Mouse (Mus musculus) left cerebral cortex, adult 2 months (tissue): ENCODE results near the gene Gm17783. TPM values are rescaled to one million over a fixed set of nuclear protein-coding genes. Genes with fewer than 3 reads are reported as not detected.
"Not testable (repeated sequence)": the region's sequence is repeated elsewhere in the genome, so short reads cannot be mapped to it uniquely, and the experiment has no call there.

Source experiments
- DNase-seq, 2 experiments: peaks; one replicate each; pipeline ENCODE4 v3.0.0; 2021 to 2022; ENCODE audit warnings: low spot score in 2 of 2, mixed read lengths in 1 of 2; ENCODE audit errors: extremely low spot score in 1 of 2
- H3K27ac ChIP-seq: fragments of 200-600 bp; 2 replicates; pipeline ENCODE4 v1.8.1; 2022
- H3K4me3 ChIP-seq: fragments of 200-600 bp; 2 replicates; pipeline ENCODE4 v1.8.1; 2022
- CTCF ChIP-seq: fragments of 200-600 bp; IDR thresholded peaks from 2 replicates; pipeline ENCODE4 v1.8.1; 2022; ENCODE audit warnings: antibody characterized with exemption, mild to moderate bottlenecking, moderate library complexity
- intact Hi-C: fragments of 180-260 bp; cut with DNase I; formaldehyde crosslinking; loops from one replicate; pipeline ENCODE4 v1.15.1; 2025
- long read RNA-seq, 2 experiments: library from polyadenylated mRNA; stranded (forward); transcript quantifications; one replicate each; pipeline ENCODE4 v2.0.0; 2021; ENCODE audit warnings: borderline mapping rate in 2 of 2
- total RNA-seq, 2 experiments: library from RNA; stranded (reverse); gene quantifications; 2 replicates each; pipeline ENCODE4 v1.2.3; 2021

Gm17783 gene
- not detected for total RNA-seq
- long read RNA-seq, experiment 1: 0 reads
- long read RNA-seq, experiment 2: 0 reads

GRCm38 (mm10) chr16:45531950-45532349 is at the start of gene Gm17783:
Gm17783 (minus strand) TSS chr16:45532050.
- intact Hi-C loops: no loop called here
- no peak within 1 kb of the TSS for H3K27ac ChIP-seq
- TF ChIP-seq CTCF: no peak
- H3K4me3 ChIP-seq: no peak within 1 kb of the TSS
- DNase-seq: no peak

GRCm38 (mm10) chr16:45579883-45580282 is 48.0 kb upstream of the Gm17783 start:
- TF ChIP-seq CTCF: no peak; the same call in 1 of the 2 replicates
- Histone ChIP-seq H3K4me3 (no peak overlapping the region), H3K27ac (no peak overlapping the region)
- intact Hi-C loops: no loop called here
- no peak for DNase-seq

GRCm38 (mm10) chr16:45572307-45572706 is 40.5 kb upstream of the Gm17783 start:
- TF ChIP-seq CTCF: no peak
- DNase-seq: no peak
- Histone ChIP-seq H3K27ac (no peak overlapping the region), H3K4me3 (no peak overlapping the region)
- intact Hi-C loops: no loop called here

GRCm38 (mm10) chr16:45561747-45562146 is 29.9 kb upstream of the Gm17783 start:
- intact Hi-C loops: no loop called here
- no peak for TF ChIP-seq CTCF
- Histone ChIP-seq H3K4me3 (no peak overlapping the region), H3K27ac (no peak overlapping the region)
- DNase-seq: no peak

GRCm38 (mm10) chr16:45551579-45551978 is 19.7 kb upstream of the Gm17783 start:
- DNase-seq: no peak

GRCm38 (mm10) chr16:45547982-45548381 is 16.1 kb upstream of the Gm17783 start:
- no peak overlapping the region for H3K4me3 ChIP-seq
- no peak for TF ChIP-seq CTCF
- H3K27ac ChIP-seq: no peak overlapping the region
- no peak for DNase-seq
- intact Hi-C loops: no loop called here

More at GRCm38 (mm10) chr16:45551579-45551978, 19.7 kb upstream of the Gm17783 start:
- H3K4me3 ChIP-seq: no peak overlapping the region
- no peak for TF ChIP-seq CTCF
- no peak overlapping the region for H3K27ac ChIP-seq
- intact Hi-C loops: no loop called here

- H3K4me3 ChIP-seq: no peak overlapping the region
- H3K27ac ChIP-seq: no peak overlapping the region
- no peak for TF ChIP-seq CTCF
- intact Hi-C loops: no loop called here
- DNase-seq: no peak
Observed at GRCm38 (mm10) chr16:45544341-45544740, 12.5 kb upstream of the Gm17783 start.

- DNase-seq: no peak
- no peak overlapping the region for H3K4me3 ChIP-seq
- intact Hi-C loops: no loop called here
- TF ChIP-seq CTCF: no peak
- no peak overlapping the region for H3K27ac ChIP-seq
Observed at GRCm38 (mm10) chr16:45542108-45542507, 10.3 kb upstream of the Gm17783 start.

- intact Hi-C loops, DNase-seq: not testable (repeated sequence)
Observed at GRCm38 (mm10) chr16:45538342-45538741, 6.5 kb upstream of the Gm17783 start.

GRCm38 (mm10) chr16:45535009-45535408 is 3.2 kb upstream of the Gm17783 start, which contains the start of gene Slc9c1:
Slc9c1 (plus strand) TSS chr16:45535309.
- Histone ChIP-seq H3K4me3 (no peak within 1 kb of the TSS), H3K27ac (no peak within 1 kb of the TSS)
- intact Hi-C loops: no loop called here
- DNase-seq: no peak
- TF ChIP-seq CTCF: no peak

More at GRCm38 (mm10) chr16:45538342-45538741, 6.5 kb upstream of the Gm17783 start:
- not testable (repeated sequence) for H3K27ac ChIP-seq, H3K4me3 ChIP-seq

GRCm38 (mm10) chr16:45525551-45525950 is 6.3 kb downstream of the Gm17783 start:
- no peak overlapping the region for H3K27ac ChIP-seq
- intact Hi-C loops: no loop called here
- DNase-seq: no peak
- H3K4me3 ChIP-seq: no peak overlapping the region
- TF ChIP-seq CTCF: no peak

- H3K27ac ChIP-seq: no peak overlapping the region
- H3K4me3 ChIP-seq: no peak overlapping the region
- intact Hi-C loops: no loop called here
- no peak for TF ChIP-seq CTCF
- DNase-seq: no peak
Observed at GRCm38 (mm10) chr16:45495326-45495725, 36.5 kb downstream of the Gm17783 start.

- Histone ChIP-seq H3K27ac (no peak within 1 kb of the TSS), H3K4me3 (no peak within 1 kb of the TSS)
- TF ChIP-seq CTCF: no peak
- no peak for DNase-seq
- intact Hi-C loops: no loop called here
Observed at GRCm38 (mm10) chr16:45492927-45493326, 38.9 kb downstream of the Gm17783 start, which contains the start of gene Gm609. Gm609 (minus strand) TSS chr16:45492969.
